Mouse (Mus musculus) forebrain, embryonic 12.5 days (tissue): ENCODE results near the gene Lonp2. TPM values are rescaled to one million over a fixed set of nuclear protein-coding genes. Genes with fewer than 3 reads are reported as not detected.

Experiments
- ATAC-seq: fragments of 200-750 bp; cut with Nextera tagmentation; 2 replicates; pipeline ENCODE4 v1.8.0; 2017; ENCODE audit warnings: moderate TSS enrichment; ENCODE audit not compliant: low FRiP score
- H3K27ac ChIP-seq: fragments of 300-500 bp; sonication (generic); 2 replicates; pipeline ENCODE4 v1.5.1; 2016; ENCODE audit warnings: mild to moderate bottlenecking
- H3K27me3 ChIP-seq: fragments of 300-500 bp; sonication (generic); 2 replicates; pipeline ENCODE4 v1.6.1; 2016; ENCODE audit warnings: mild to moderate bottlenecking
- H3K36me3 ChIP-seq: fragments of 300-500 bp; sonication (generic); replicated peaks from 2 replicates; pipeline ENCODE4 v1.6.1; 2016; ENCODE audit warnings: mild to moderate bottlenecking
- H3K4me1 ChIP-seq: fragments of 300-500 bp; sonication (generic); 2 replicates; pipeline ENCODE4 v1.6.1; 2016
- H3K4me2 ChIP-seq: fragments of 300-500 bp; sonication (generic); 2 replicates; pipeline ENCODE4 v1.6.1; 2016; ENCODE audit warnings: mild to moderate bottlenecking, moderate library complexity
- H3K4me3 ChIP-seq: fragments of 300-500 bp; sonication (generic); replicated peaks from 2 replicates; pipeline ENCODE4 v1.5.1; 2016; ENCODE audit warnings: mild to moderate bottlenecking
- H3K9ac ChIP-seq: fragments of 300-500 bp; sonication (generic); 2 replicates; pipeline ENCODE4 v1.6.1; 2016; ENCODE audit warnings: mild to moderate bottlenecking
- H3K9me3 ChIP-seq: fragments of 300-500 bp; sonication (generic); 2 replicates; pipeline ENCODE4 v1.6.1; 2016
- WGBS: fragments of 180-500 bp; shearing (Covaris S2); methylation state at CpG from one replicate; pipeline ENCODE4 v1.1.7; 2016; 5-methylcytosine and 5-hydroxymethylcytosine counted together
- polyA plus RNA-seq: library from polyadenylated mRNA; unstranded; fragments of >200 nt; fragmentation: Nextera tagmentation; extraction: Ambion mirVana; gene quantifications from 2 replicates; pipeline ENCODE4 v1.2.1, GENCODE M21; 2016

Lonp2 gene
- 70.3 and 75.0 TPM in 2 replicates for polyA plus RNA-seq

- under 1% methylated on average over 61 of the region's 62 CpGs for WGBS
- peak within 1 kb of the TSS; percentile 87 for H3K4me2 ChIP-seq
- H3K4me3 ChIP-seq: peak within 1 kb of the TSS; percentile 88
- no peaks in the 10 kb centered on the region for H3K9me3 ChIP-seq
- peak within 1 kb of the TSS; percentile 72 for H3K9ac ChIP-seq
- ATAC-seq: peak; percentile 100
- H3K36me3 ChIP-seq: no peaks in the 10 kb centered on the region
- H3K4me1 ChIP-seq: peaks cover 14% of the 10 kb centered on the region
- peak within 1 kb of the TSS; percentile 83 for H3K27ac ChIP-seq
- H3K27me3 ChIP-seq: no peaks in the 10 kb centered on the region
These were observed at the start of gene Lonp2 for GRCm38 (mm10) chr8:86623911-86624731. Gene Lonp2 (plus strand): TSS chr8:86624043.

GRCm38 (mm10) chr8:86577547-86577946, 46.3 kb upstream of the Lonp2 start:
- Histone ChIP-seq H3K9me3 (no peaks in the 10 kb centered on the region), H3K4me3 (no peak overlapping the region), H3K27me3 (no peaks in the 10 kb centered on the region), H3K4me1 (no peaks in the 10 kb centered on the region), H3K27ac (no peak overlapping the region), H3K36me3 (no peaks in the 10 kb centered on the region), H3K4me2 (no peak overlapping the region), H3K9ac (no peak overlapping the region)
- no peak for ATAC-seq
- WGBS: 83% methylated on average over 8 of the region's 8 CpGs

- Histone ChIP-seq H3K27ac (no peak overlapping the region), H3K9me3 (no peaks in the 10 kb centered on the region), H3K27me3 (no peaks in the 10 kb centered on the region), H3K4me2 (no peak overlapping the region), H3K4me3 (no peak overlapping the region), H3K9ac (no peak overlapping the region), H3K4me1 (no peaks in the 10 kb centered on the region), H3K36me3 (no peaks in the 10 kb centered on the region)
- ATAC-seq: no peak
- WGBS: 80% methylated on average over 9 of the region's 9 CpGs
These were observed 45.8 kb upstream of the Lonp2 start for GRCm38 (mm10) chr8:86578076-86578475.

- no peak for ATAC-seq
- WGBS: 89% methylated on average over 8 of the region's 8 CpGs
These were observed 45.1 kb upstream of the Lonp2 start for GRCm38 (mm10) chr8:86578693-86579092.

GRCm38 (mm10) chr8:86580458-86580857, 43.4 kb upstream of the Lonp2 start, which contains the start of gene Abcc12:
Gene Abcc12 (minus strand): TSS chr8:86580686.
- H3K9ac ChIP-seq: no peak within 1 kb of the TSS
- no peak within 1 kb of the TSS for H3K4me3 ChIP-seq
- H3K4me2 ChIP-seq: no peak within 1 kb of the TSS
- no peaks in the 10 kb centered on the region for H3K36me3 ChIP-seq
- no peaks in the 10 kb centered on the region for H3K9me3 ChIP-seq
- no peaks in the 10 kb centered on the region for H3K4me1 ChIP-seq
- no peak for ATAC-seq
- no peaks in the 10 kb centered on the region for H3K27me3 ChIP-seq
- no peak within 1 kb of the TSS for H3K27ac ChIP-seq

More at GRCm38 (mm10) chr8:86578693-86579092, 45.1 kb upstream of the Lonp2 start:
- H3K27me3 ChIP-seq: no peaks in the 10 kb centered on the region
- no peaks in the 10 kb centered on the region for H3K4me1 ChIP-seq
- no peaks in the 10 kb centered on the region for H3K36me3 ChIP-seq
- no peak overlapping the region for H3K4me3 ChIP-seq
- H3K9me3 ChIP-seq: no peaks in the 10 kb centered on the region
- no peak overlapping the region for H3K9ac ChIP-seq
- no peak overlapping the region for H3K4me2 ChIP-seq
- H3K27ac ChIP-seq: no peak overlapping the region

- H3K27ac ChIP-seq: no peak overlapping the region
- ATAC-seq: no peak
- 81% methylated on average over 4 of the region's 4 CpGs for WGBS
These were observed 41.9 kb upstream of the Lonp2 start for GRCm38 (mm10) chr8:86581921-86582331.

GRCm38 (mm10) chr8:86585118-86585517, 38.7 kb upstream of the Lonp2 start:
- Histone ChIP-seq H3K27ac (no peak overlapping the region), H3K4me2 (peak overlapping the region; percentile 67)

More at GRCm38 (mm10) chr8:86581921-86582331, 41.9 kb upstream of the Lonp2 start:
- H3K4me3 ChIP-seq: no peak overlapping the region
- no peaks in the 10 kb centered on the region for H3K27me3 ChIP-seq
- no peak overlapping the region for H3K9ac ChIP-seq
- H3K4me2 ChIP-seq: no peak overlapping the region
- no peaks in the 10 kb centered on the region for H3K4me1 ChIP-seq
- H3K36me3 ChIP-seq: no peaks in the 10 kb centered on the region
- H3K9me3 ChIP-seq: no peaks in the 10 kb centered on the region

GRCm38 (mm10) chr8:86585532-86585931, 38.3 kb upstream of the Lonp2 start:
- peak overlapping the region; percentile 41 for H3K4me3 ChIP-seq
- H3K9ac ChIP-seq: peak overlapping the region; percentile 49
- ATAC-seq: peak; percentile 79
- H3K9me3 ChIP-seq: no peaks in the 10 kb centered on the region
- no peaks in the 10 kb centered on the region for H3K27me3 ChIP-seq
- H3K27ac ChIP-seq: no peak overlapping the region
- no peaks in the 10 kb centered on the region for H3K4me1 ChIP-seq
- no peaks in the 10 kb centered on the region for H3K36me3 ChIP-seq
- peak overlapping the region; percentile 67 for H3K4me2 ChIP-seq
- WGBS: 1% methylated on average over 16 of the region's 16 CpGs

More at GRCm38 (mm10) chr8:86585118-86585517, 38.7 kb upstream of the Lonp2 start:
- no peaks in the 10 kb centered on the region for H3K4me1 ChIP-seq
- no peaks in the 10 kb centered on the region for H3K27me3 ChIP-seq
- H3K9me3 ChIP-seq: no peaks in the 10 kb centered on the region
- peak overlapping the region; percentile 41 for H3K4me3 ChIP-seq
- peak overlapping the region; percentile 49 for H3K9ac ChIP-seq
- 5% methylated on average over 11 of the region's 11 CpGs for WGBS
- ATAC-seq: peak; percentile 76
- H3K36me3 ChIP-seq: no peaks in the 10 kb centered on the region

- Histone ChIP-seq H3K36me3 (no peaks in the 10 kb centered on the region), H3K9me3 (no peaks in the 10 kb centered on the region), H3K27ac (no peak overlapping the region), H3K27me3 (no peaks in the 10 kb centered on the region), H3K4me3 (no peak overlapping the region), H3K4me1 (no peaks in the 10 kb centered on the region), H3K4me2 (no peak overlapping the region), H3K9ac (no peak overlapping the region)
- 44% methylated on average over 5 of the region's 5 CpGs for WGBS
- no peak for ATAC-seq
These were observed 37.8 kb upstream of the Lonp2 start for GRCm38 (mm10) chr8:86586058-86586457.

GRCm38 (mm10) chr8:86586642-86587041, 37.2 kb upstream of the Lonp2 start:
- H3K9ac ChIP-seq: no peak overlapping the region
- ATAC-seq: no peak

GRCm38 (mm10) chr8:86588338-86588737, 35.5 kb upstream of the Lonp2 start:
- Histone ChIP-seq H3K36me3 (no peaks in the 10 kb centered on the region), H3K9me3 (no peaks in the 10 kb centered on the region), H3K27ac (no peak overlapping the region), H3K27me3 (no peaks in the 10 kb centered on the region), H3K4me1 (no peaks in the 10 kb centered on the region), H3K4me3 (no peak overlapping the region), H3K4me2 (no peak overlapping the region), H3K9ac (no peak overlapping the region)
- ATAC-seq: no peak
- 92% methylated on average over 5 of the region's 5 CpGs for WGBS

More at GRCm38 (mm10) chr8:86586642-86587041, 37.2 kb upstream of the Lonp2 start:
- Histone ChIP-seq H3K36me3 (no peaks in the 10 kb centered on the region), H3K27ac (no peak overlapping the region), H3K4me3 (no peak overlapping the region), H3K9me3 (no peaks in the 10 kb centered on the region), H3K27me3 (no peaks in the 10 kb centered on the region), H3K4me2 (no peak overlapping the region), H3K4me1 (no peaks in the 10 kb centered on the region)
- 54% methylated on average over 6 of the region's 6 CpGs for WGBS

GRCm38 (mm10) chr8:86593099-86593498, 30.7 kb upstream of the Lonp2 start:
- H3K4me3 ChIP-seq: no peak overlapping the region

More at GRCm38 (mm10) chr8:86593099-86593498, 30.7 kb upstream of the Lonp2 start:
- no peak for ATAC-seq
- Histone ChIP-seq H3K9me3 (no peaks in the 10 kb centered on the region), H3K9ac (no peak overlapping the region), H3K27me3 (no peaks in the 10 kb centered on the region), H3K27ac (no peak overlapping the region), H3K36me3 (no peaks in the 10 kb centered on the region), H3K4me1 (no peaks in the 10 kb centered on the region), H3K4me2 (no peak overlapping the region)
- WGBS: 73% methylated on average over 10 of the region's 10 CpGs
